Mouse (Mus musculus) C2C12 (cell line): ENCODE measurements around the gene Mtf1.

Source experiments
- CEBPB ChIP-seq: IDR thresholded peaks from one replicate; pipeline ENCODE4 v1.6.1; 2011; ENCODE audit warnings: low read depth, mild to moderate bottlenecking, control low read depth, moderate library complexity
- CTCF ChIP-seq: IDR thresholded peaks from one replicate; pipeline ENCODE4 v1.5.1; 2011; ENCODE audit not compliant: control insufficient read depth, insufficient read depth, insufficient read length
- MAX ChIP-seq: IDR thresholded peaks from one replicate; pipeline ENCODE4 v1.6.1; 2011; ENCODE audit warnings: mild to moderate bottlenecking, control low read depth
- MYOG ChIP-seq: IDR thresholded peaks from one replicate; pipeline ENCODE4 v1.6.1; 2011; ENCODE audit not compliant: control insufficient read depth, insufficient read length; ENCODE audit errors: extremely low read depth
- USF1 ChIP-seq: IDR thresholded peaks from one replicate; pipeline ENCODE4 v1.6.1; 2011; ENCODE audit warnings: low read depth, mild to moderate bottlenecking, control low read depth, moderate library complexity

DNA sequence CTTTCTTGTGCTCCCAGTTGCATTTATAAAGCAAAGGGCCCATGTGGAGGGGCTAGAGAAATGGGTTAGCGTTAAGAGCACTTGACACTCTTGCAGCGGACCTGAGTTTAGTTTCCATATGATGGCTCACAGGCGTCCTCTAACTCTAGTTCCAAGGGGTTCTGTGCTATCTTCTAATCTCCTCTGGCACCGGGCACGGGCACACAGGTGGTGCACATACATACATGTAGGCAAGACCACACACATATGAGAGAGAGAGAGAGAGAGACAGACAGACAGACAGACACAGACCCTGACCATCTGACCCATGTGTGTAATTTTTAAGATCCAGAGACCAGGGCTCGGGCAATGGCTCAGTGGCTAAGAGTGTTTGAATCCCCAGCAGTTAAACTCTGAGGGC is 27.9 kb upstream of the Mtf1 start:
- TF ChIP-seq CTCF (no peak), CEBPB (no peak), MYOG (no peak), MAX (no peak), USF1 (no peak)
